In genomic region chr10:117906267-117906811, GRCm38 (mm10) we compare ENCODE assay signal across 8 mouse cellular contexts.
DNase-seq lines count a peak whose midpoint lies in the region; ATAC-seq lines count a peak whose summit lies in the region.

No protein-coding gene starts in this region.

- peak overlapping the region; percentile 47 for H3K9ac ChIP-seq in forebrain, embryonic 14.5 days (ENCODE audit: low read length)
- peak overlapping the region; percentile 75 for H3K9ac ChIP-seq in heart, embryonic 16.5 days (ENCODE audit: low read length)
- H3K9ac ChIP-seq in liver, embryonic 11.5 days (ENCODE audit: low read depth, low read length): no peak overlapping the region

- peak overlapping the region; percentile 29 for H3K4me3 ChIP-seq in forebrain, embryonic 14.5 days (ENCODE audit: low read depth, low read length)
- H3K4me3 ChIP-seq in heart, embryonic 16.5 days (ENCODE audit: low read length): peak overlapping the region; percentile 53
- peak overlapping the region; percentile 22 for H3K4me3 ChIP-seq in liver, embryonic 11.5 days (ENCODE audit: low read depth, low read length)

- peak overlapping the region; percentile 69 for H3K4me2 ChIP-seq in forebrain, embryonic 14.5 days (ENCODE audit: low read length)
- peak overlapping the region; percentile 73 for H3K4me2 ChIP-seq in heart, embryonic 16.5 days (ENCODE audit: low read depth, low read length)
- peak overlapping the region; percentile 63 for H3K4me2 ChIP-seq in liver, embryonic 11.5 days

- no peak overlapping the region for H3K27ac ChIP-seq in forebrain, embryonic 14.5 days (ENCODE audit: low read depth, low read length)
- H3K27ac ChIP-seq in heart, embryonic 16.5 days (ENCODE audit: low read length): peak overlapping the region; percentile 86
- no peak overlapping the region; the same call in 1 of the 2 replicates for H3K27ac ChIP-seq in liver, embryonic 11.5 days (ENCODE audit: low read depth, low read length)

- no peaks in the 10 kb centered on the region for H3K9me3 ChIP-seq in forebrain, embryonic 14.5 days (replicated peaks; ENCODE audit: control insufficient read depth, low read length)
- H3K9me3 ChIP-seq in heart, embryonic 16.5 days (replicated peaks; ENCODE audit: control insufficient read depth, low read length): no peaks in the 10 kb centered on the region
- H3K9me3 ChIP-seq in liver, embryonic 11.5 days (ENCODE audit: control insufficient read depth, low read length): no peaks in the 10 kb centered on the region

- no peaks in the 10 kb centered on the region for H3K27me3 ChIP-seq in forebrain, embryonic 14.5 days (replicated peaks; ENCODE audit: control insufficient read depth, insufficient read depth, low read length)
- H3K27me3 ChIP-seq in heart, embryonic 16.5 days (ENCODE audit: control insufficient read depth, insufficient read depth, low read length): no peaks in the 10 kb centered on the region
- no peaks in the 10 kb centered on the region for H3K27me3 ChIP-seq in liver, embryonic 11.5 days (replicated peaks; ENCODE audit: control insufficient read depth, insufficient read depth, low read length)

- no peaks in the 10 kb centered on the region for H3K4me1 ChIP-seq in forebrain, embryonic 14.5 days (ENCODE audit: control insufficient read depth, insufficient read depth, low read length)
- H3K4me1 ChIP-seq in heart, embryonic 16.5 days (ENCODE audit: control insufficient read depth, insufficient read depth, low read length): peaks cover 7% of the 10 kb centered on the region; the same call in 1 of the 2 replicates
- H3K4me1 ChIP-seq in liver, embryonic 11.5 days (replicated peaks; ENCODE audit: control insufficient read depth, insufficient read depth, low read length): peaks cover 10% of the 10 kb centered on the region

- H3K36me3 ChIP-seq in forebrain, embryonic 14.5 days (ENCODE audit: control insufficient read depth, insufficient read depth, low read length): no peaks in the 10 kb centered on the region
- no peaks in the 10 kb centered on the region for H3K36me3 ChIP-seq in heart, embryonic 16.5 days (ENCODE audit: control insufficient read depth, insufficient read depth)
- no peaks in the 10 kb centered on the region for H3K36me3 ChIP-seq in liver, embryonic 11.5 days (ENCODE audit: control insufficient read depth, insufficient read depth, low read length)

- WGBS in forebrain, embryonic 14.5 days: 19% methylated on average over 11 of the region's 11 CpGs
- 8% methylated on average over 11 of the region's 11 CpGs for WGBS in heart, embryonic 16.5 days
- WGBS in liver, embryonic 11.5 days: 41% methylated on average over 11 of the region's 11 CpGs

- peak; percentile 91 for ATAC-seq in forebrain, embryonic 14.5 days
- ATAC-seq in heart, embryonic 16.5 days (replicated peaks; ENCODE audit: extremely low read depth, insufficient read depth, low FRiP score): peak; percentile 89
- ATAC-seq in liver, embryonic 11.5 days (replicated peaks; ENCODE audit: low FRiP score): no peak; the same call in 1 of the 2 replicates
- ATAC-seq in monocyte, adult 5-6 weeks (replicated peaks; ENCODE audit: insufficient number of reproducible peaks, low FRiP score, low TSS enrichment, poor library complexity, severe bottlenecking): peak; percentile 46

- DNase-seq in thymus, postnatal 36 days: peak; percentile 25 to 35
- no peak for DNase-seq in thymus, postnatal 14 days
- peak; percentile 80 for DNase-seq in forebrain, embryonic 14.5 days (ENCODE audit: low spot score)
- DNase-seq in kidney, postnatal 14 days: peak; percentile 69
- no peak for DNase-seq in liver, embryonic 11.5 days (ENCODE audit: low spot score)
- DNase-seq in telencephalon, adult 2 months (ENCODE audit: low read depth, low spot score): peak; percentile 84

Comparison
In these comparisons a context has a peak if more than half of its experiments do, and no peak if none do; other contexts are left out.
1. DNase-seq: peak in thymus, postnatal 36 days (2 of 2), forebrain, embryonic 14.5 days (single experiment), kidney, postnatal 14 days (single experiment) and telencephalon, adult 2 months (single experiment); none in thymus, postnatal 14 days (single experiment) and liver, embryonic 11.5 days (single experiment).
2. Peak in every context shown above with its lines, with median percentiles within 50 percentile points of each other: H3K4me2 ChIP-seq and H3K4me3 ChIP-seq.